Mouse (Mus musculus): Measurements from ENCODE around the gene Egfl7. TPM values are rescaled to one million over a fixed set of nuclear protein-coding genes. Genes with fewer than 3 reads are reported as not detected.

Gene Egfl7
- polyA plus RNA-seq, 1 experiment from 2014 or later, result 75.4 TPM

GRCm38 (mm10) chr2:26593211-26594021 lies 13.6 kb downstream of the Egfl7 start:
- no peaks in the 10 kb centered on the region for H3K27me3 ChIP-seq (replicated peaks; ENCODE audit: control insufficient read depth, insufficient read depth, low read length)
- no peak overlapping the region for H3K4me3 ChIP-seq (ENCODE audit: low read length)
- H3K36me3 ChIP-seq (ENCODE audit: control insufficient read depth, insufficient read depth, low read length), result no peaks in the 10 kb centered on the region
- H3K27ac ChIP-seq (ENCODE audit: low read depth, low read length), result no peak overlapping the region
- no peak overlapping the region for H3K9ac ChIP-seq (ENCODE audit: low read depth, low read length)
- no peak overlapping the region for H3K4me2 ChIP-seq (ENCODE audit: low read length)
- peaks cover 2% of the 10 kb centered on the region; the same call in 1 of the 2 replicates for H3K4me1 ChIP-seq (ENCODE audit: control insufficient read depth, insufficient read depth, low read depth, low read length)
- no peak for ATAC-seq
- H3K9me3 ChIP-seq (ENCODE audit: control insufficient read depth, low read length), result no peaks in the 10 kb centered on the region
- WGBS, result 76% methylated on average over 9 of the region's 9 CpGs

GRCm38 (mm10) chr2:26594022-26594346 lies 14.2 kb downstream of the Egfl7 start:
- WGBS, result 67% methylated on average over 9 of the region's 9 CpGs
- ATAC-seq, result no peak
- H3K27me3 ChIP-seq (replicated peaks; ENCODE audit: control insufficient read depth, insufficient read depth, low read length), result no peaks in the 10 kb centered on the region
- no peaks in the 10 kb centered on the region for H3K9me3 ChIP-seq (ENCODE audit: control insufficient read depth, low read length)
- no peak overlapping the region for H3K4me2 ChIP-seq (ENCODE audit: low read length)
- peaks cover 2% of the 10 kb centered on the region; the same call in 1 of the 2 replicates for H3K4me1 ChIP-seq (ENCODE audit: control insufficient read depth, insufficient read depth, low read depth, low read length)
- no peak overlapping the region for H3K4me3 ChIP-seq (ENCODE audit: low read length)
- no peak overlapping the region for H3K9ac ChIP-seq (ENCODE audit: low read depth, low read length)
- H3K36me3 ChIP-seq (ENCODE audit: control insufficient read depth, insufficient read depth, low read length), result no peaks in the 10 kb centered on the region
- no peak overlapping the region for H3K27ac ChIP-seq (ENCODE audit: low read depth, low read length)

DNA sequence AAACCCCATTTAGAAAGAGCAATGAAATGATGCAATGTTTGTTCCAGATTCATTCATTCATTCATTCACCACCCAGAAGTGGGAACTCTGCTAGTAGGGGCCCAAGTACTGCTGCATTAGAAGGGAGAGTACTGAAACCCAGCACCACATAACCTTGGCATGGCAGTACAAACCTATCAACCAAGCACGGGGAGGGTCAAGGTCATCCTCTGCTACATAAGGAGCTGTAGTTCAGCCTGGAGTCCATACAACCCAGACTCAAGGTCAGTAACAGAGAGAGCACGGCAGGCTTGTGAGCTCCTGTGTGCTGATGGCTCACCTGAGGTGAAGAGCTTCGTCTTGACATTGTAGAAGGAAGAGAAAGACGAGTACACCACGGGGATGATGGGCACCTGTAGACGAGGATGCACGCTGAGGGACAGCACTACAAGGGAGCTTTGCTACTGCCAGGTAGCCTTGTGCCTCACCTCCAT lies 14.7 kb downstream of the Egfl7 start:
- WGBS, result 90% methylated on average over 7 of the region's 7 CpGs
- Histone ChIP-seq H3K27ac (ENCODE audit: low read depth, low read length) (no peak overlapping the region), H3K4me1 (ENCODE audit: control insufficient read depth, insufficient read depth, low read depth, low read length) (peaks cover 2% of the 10 kb centered on the region; the same call in 1 of the 2 replicates), H3K9me3 (ENCODE audit: control insufficient read depth, low read length) (no peaks in the 10 kb centered on the region), H3K4me2 (ENCODE audit: low read length) (no peak overlapping the region), H3K36me3 (ENCODE audit: control insufficient read depth, insufficient read depth, low read length) (no peaks in the 10 kb centered on the region), H3K27me3 (replicated peaks; ENCODE audit: control insufficient read depth, insufficient read depth, low read length) (no peaks in the 10 kb centered on the region), H3K9ac (ENCODE audit: low read depth, low read length) (no peak overlapping the region), H3K4me3 (ENCODE audit: low read length) (no peak overlapping the region)
- ATAC-seq, result no peak

- H3K27ac ChIP-seq (ENCODE audit: low read depth, low read length), result no peak overlapping the region
- WGBS, result 77% methylated on average over 6 of the region's 6 CpGs
- H3K9me3 ChIP-seq (ENCODE audit: control insufficient read depth, low read length), result no peaks in the 10 kb centered on the region
- H3K27me3 ChIP-seq (replicated peaks; ENCODE audit: control insufficient read depth, insufficient read depth, low read length), result no peaks in the 10 kb centered on the region
- no peak for ATAC-seq
- H3K4me1 ChIP-seq (ENCODE audit: control insufficient read depth, insufficient read depth, low read depth, low read length), result peaks cover 2% of the 10 kb centered on the region; the same call in 1 of the 2 replicates
- no peak overlapping the region for H3K9ac ChIP-seq (ENCODE audit: low read depth, low read length)
- H3K36me3 ChIP-seq (ENCODE audit: control insufficient read depth, insufficient read depth, low read length), result no peaks in the 10 kb centered on the region
- H3K4me3 ChIP-seq (ENCODE audit: low read length), result no peak overlapping the region
- H3K4me2 ChIP-seq (ENCODE audit: low read length), result no peak overlapping the region
Observed at GRCm38 (mm10) chr2:26594934-26595724, 15.3 kb downstream of the Egfl7 start.

GRCm38 (mm10) chr2:26595725-26596435 lies 16.1 kb downstream of the Egfl7 start:
- peaks cover 1% of the 10 kb centered on the region; the same call in 1 of the 2 replicates for H3K4me1 ChIP-seq (ENCODE audit: control insufficient read depth, insufficient read depth, low read depth, low read length)
- no peaks in the 10 kb centered on the region for H3K9me3 ChIP-seq (ENCODE audit: control insufficient read depth, low read length)
- H3K9ac ChIP-seq (ENCODE audit: low read depth, low read length), result no peak overlapping the region
- no peaks in the 10 kb centered on the region for H3K27me3 ChIP-seq (replicated peaks; ENCODE audit: control insufficient read depth, insufficient read depth, low read length)
- no peak for ATAC-seq
- WGBS, result 92% methylated on average over 11 of the region's 11 CpGs
- H3K27ac ChIP-seq (ENCODE audit: low read depth, low read length), result no peak overlapping the region
- no peak overlapping the region for H3K4me2 ChIP-seq (ENCODE audit: low read length)
- H3K36me3 ChIP-seq (ENCODE audit: control insufficient read depth, insufficient read depth, low read length), result no peaks in the 10 kb centered on the region
- H3K4me3 ChIP-seq (ENCODE audit: low read length), result no peak overlapping the region

DNA sequence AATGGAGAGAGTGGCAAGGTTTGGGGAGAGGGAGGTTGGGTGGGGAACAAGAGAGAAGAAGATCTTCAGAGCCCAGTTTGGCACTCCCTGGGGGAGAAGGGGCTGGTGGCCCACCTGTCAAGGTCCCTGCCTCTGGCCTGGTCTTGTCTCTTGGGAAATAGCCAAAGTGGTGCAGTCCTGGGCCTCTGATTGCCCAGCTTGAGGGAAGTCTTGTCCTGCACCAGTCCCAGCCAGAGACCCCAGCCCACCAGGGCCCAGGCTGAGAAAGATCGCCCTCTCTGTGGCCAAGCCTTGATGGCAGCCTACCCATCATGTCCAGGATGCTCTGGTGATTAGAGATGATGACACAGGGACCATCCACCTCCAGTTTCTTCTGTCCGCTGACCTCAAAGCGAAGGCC lies 17.1 kb downstream of the Egfl7 start:
- Histone ChIP-seq H3K27me3 (replicated peaks; ENCODE audit: control insufficient read depth, insufficient read depth, low read length) (no peaks in the 10 kb centered on the region), H3K9me3 (ENCODE audit: control insufficient read depth, low read length) (no peaks in the 10 kb centered on the region), H3K4me3 (ENCODE audit: low read length) (no peak overlapping the region), H3K9ac (ENCODE audit: low read depth, low read length) (no peak overlapping the region), H3K36me3 (ENCODE audit: control insufficient read depth, insufficient read depth, low read length) (no peaks in the 10 kb centered on the region), H3K4me1 (ENCODE audit: control insufficient read depth, insufficient read depth, low read depth, low read length) (no peaks in the 10 kb centered on the region), H3K27ac (ENCODE audit: low read depth, low read length) (no peak overlapping the region), H3K4me2 (ENCODE audit: low read length) (no peak overlapping the region)
- WGBS, result 99% methylated on average over 3 of the region's 3 CpGs
- ATAC-seq, result no peak

GRCm38 (mm10) chr2:26597810-26598209 lies 18.0 kb downstream of the Egfl7 start:
- H3K9me3 ChIP-seq (ENCODE audit: control insufficient read depth, low read length), result no peaks in the 10 kb centered on the region
- H3K9ac ChIP-seq (ENCODE audit: low read depth, low read length), result no peak overlapping the region
- H3K36me3 ChIP-seq (ENCODE audit: control insufficient read depth, insufficient read depth, low read length), result no peaks in the 10 kb centered on the region
- 94% methylated on average over 2 of the region's 2 CpGs for WGBS
- H3K4me1 ChIP-seq (ENCODE audit: control insufficient read depth, insufficient read depth, low read depth, low read length), result no peaks in the 10 kb centered on the region
- no peaks in the 10 kb centered on the region; the same call in 1 of the 2 replicates for H3K27me3 ChIP-seq (replicated peaks; ENCODE audit: control insufficient read depth, insufficient read depth, low read length)
- no peak for ATAC-seq
- no peak overlapping the region for H3K27ac ChIP-seq (ENCODE audit: low read depth, low read length)
- H3K4me3 ChIP-seq (ENCODE audit: low read length), result no peak overlapping the region
- no peak overlapping the region for H3K4me2 ChIP-seq (ENCODE audit: low read length)

GRCm38 (mm10) chr2:26598462-26598861 lies 18.6 kb downstream of the Egfl7 start:
- 82% methylated on average over 3 of the region's 3 CpGs for WGBS
- Histone ChIP-seq H3K9ac (ENCODE audit: low read depth, low read length) (no peak overlapping the region), H3K4me3 (ENCODE audit: low read length) (no peak overlapping the region), H3K36me3 (ENCODE audit: control insufficient read depth, insufficient read depth, low read length) (no peaks in the 10 kb centered on the region), H3K9me3 (ENCODE audit: control insufficient read depth, low read length) (no peaks in the 10 kb centered on the region), H3K4me2 (ENCODE audit: low read length) (no peak overlapping the region), H3K27ac (ENCODE audit: low read depth, low read length) (no peak overlapping the region), H3K4me1 (ENCODE audit: control insufficient read depth, insufficient read depth, low read depth, low read length) (peaks cover 3% of the 10 kb centered on the region; the same call in 1 of the 2 replicates), H3K27me3 (replicated peaks; ENCODE audit: control insufficient read depth, insufficient read depth, low read length) (peaks cover 4% of the 10 kb centered on the region; the same call in 1 of the 2 replicates)
- no peak for ATAC-seq
